Mouse (Mus musculus) heart, embryonic 16.5 days (tissue): Measurements from ENCODE around the gene Alx1. TPM values are rescaled to one million over a fixed set of nuclear protein-coding genes. Genes with fewer than 3 reads are reported as not detected.

Experiments used
- polyA plus RNA-seq: library from polyadenylated mRNA; unstranded; fragments of >200 nt; fragmentation: Nextera tagmentation; extraction: Ambion mirVana; gene quantifications from 2 replicates; pipeline ENCODE4 v1.2.1, GENCODE M21; 2015

Alx1 gene
- polyA plus RNA-seq, 1 experiment from 2014 or later: 0.55 TPM

Other genes starting within 250 kb of the Alx1 start
- 0.24 and 0.80 TPM in 2 replicates for gene Lrriq1, start 206.1 kb upstream of the Alx1 start, polyA plus RNA-seq